Mouse (Mus musculus): ENCODE measurements around the gene Mbnl3.

GRCm38 (mm10) chrX:51167976-51168375, 38.4 kb downstream of the Mbnl3 start:
- TF ChIP-seq MAX (IDR thresholded peaks at IDR 0.05; ENCODE audit: low read depth) (no peak), TCF3 (IDR thresholded peaks at IDR 0.05; ENCODE audit: insufficient read length, low read depth) (no peak), E2F4 (IDR thresholded peaks at IDR 0.05; ENCODE audit: insufficient read depth) (no peak), POLR2A (IDR thresholded peaks at IDR 0.05; ENCODE audit: insufficient read length, low read depth) (no peak), MYOG (IDR thresholded peaks at IDR 0.05; ENCODE audit: control insufficient read depth in 1 of 3, insufficient read depth in 1 of 3, insufficient read length in 2 of 3, low read depth in 2 of 3) (no peak), POLR2AphosphoS2 (IDR thresholded peaks at IDR 0.05; ENCODE audit: insufficient read length, low read depth) (no peak)
